Mouse (Mus musculus) sigmoid colon, adult 10 weeks (tissue): ENCODE measurements around the gene Prl8a9. TPM values are rescaled to one million over a fixed set of nuclear protein-coding genes. Genes with fewer than 3 reads are reported as not detected.

Experiments
- polyA plus RNA-seq: library from polyadenylated mRNA; stranded (reverse); fragments of 350-450 nt; fragmentation: Illumina TruSeq; extraction: RNeasy Lipid Tissue Mini Kit (QIAGEN cat#74804); gene quantifications from one replicate; pipeline ENCODE4 v1.2.3, GENCODE M21; 2014; ENCODE audit warnings: low read depth, low replicate concordance

Gene Prl8a9
- not detected for polyA plus RNA-seq

DNA sequence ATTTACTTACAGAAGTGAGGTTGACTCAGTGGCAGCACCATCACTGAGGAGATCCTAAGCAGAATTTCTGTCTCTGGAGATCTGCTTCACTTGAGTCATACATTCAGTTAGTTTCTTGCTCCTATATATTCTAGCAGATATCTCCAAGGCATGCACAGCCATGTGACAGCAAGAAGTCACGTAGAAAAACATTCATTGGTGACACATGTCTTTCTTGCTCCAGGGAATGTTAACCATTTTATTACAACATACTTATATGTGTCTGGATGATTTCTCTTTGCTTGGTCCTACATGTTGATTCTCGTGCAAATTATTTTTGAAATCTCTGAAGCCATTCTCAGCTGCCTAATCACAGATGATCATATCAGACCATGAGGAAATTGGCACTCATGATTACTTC, at the start of gene Prl8a9:
Gene Prl8a9, minus strand, starts transcription at position 101 of the 400 bp plus-strand sequence.

DNA sequence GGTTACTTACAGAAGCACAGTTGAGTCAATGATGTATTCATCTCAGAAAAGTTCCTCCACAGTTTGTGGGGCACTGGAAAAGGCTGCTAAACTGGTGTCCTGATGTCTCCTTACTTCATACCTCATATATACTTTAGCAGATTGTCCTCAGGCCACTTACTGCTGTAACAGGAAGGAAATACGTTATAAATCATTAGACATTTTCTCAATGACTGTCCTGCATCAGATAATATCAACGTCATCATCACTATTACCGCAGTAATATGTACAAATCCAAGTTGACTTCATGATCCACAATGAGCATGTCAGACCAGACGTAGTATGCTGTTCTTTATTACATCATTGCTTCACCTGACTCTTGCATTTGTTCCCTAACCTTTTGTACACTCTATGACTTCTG, 46.1 kb upstream of the Prl8a9 start, which contains the start of gene Prl7b1:
Gene Prl7b1, minus strand, starts transcription at position 101 of the 400 bp plus-strand sequence.

DNA sequence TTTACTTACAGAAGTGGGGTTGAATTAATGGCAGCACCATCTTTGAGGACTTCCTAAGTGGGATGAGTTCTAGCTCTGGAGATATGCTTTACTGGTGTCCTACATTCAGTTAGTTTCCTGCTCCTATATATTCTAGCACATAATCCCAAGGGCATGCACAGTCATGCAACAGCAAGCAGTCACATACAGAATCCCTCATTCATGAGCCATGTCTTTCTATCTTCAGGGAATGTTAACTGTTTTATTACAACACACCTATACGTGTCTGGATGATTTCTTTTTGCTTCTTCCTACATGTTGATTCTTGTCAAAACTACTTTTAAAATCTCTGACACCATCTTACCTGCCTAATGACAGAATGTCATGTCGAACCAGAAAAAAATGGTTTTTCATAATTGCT, 17.7 kb upstream of the Prl8a9 start, which contains the start of gene Prl8a1:
Gene Prl8a1, minus strand, starts transcription at position 101 of the 400 bp plus-strand sequence.

DNA sequence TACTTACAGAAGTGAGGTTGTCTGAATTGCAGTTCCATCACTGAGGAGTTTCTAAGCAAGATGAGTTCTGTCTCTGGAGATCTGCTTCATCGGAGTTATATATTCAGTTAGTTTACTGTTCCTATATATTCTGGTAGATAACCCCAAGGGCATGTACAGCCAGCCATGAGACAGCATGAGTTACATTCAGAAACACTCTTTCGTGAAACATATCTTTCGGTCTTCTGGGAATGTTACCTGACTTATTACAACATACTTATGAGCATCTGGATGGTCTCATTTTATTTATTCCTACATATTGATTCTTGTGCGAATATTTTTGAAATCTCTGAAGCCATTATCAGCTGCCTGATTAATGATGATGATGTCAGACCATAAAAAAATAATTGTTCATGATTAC, 51.3 kb downstream of the Prl8a9 start, which contains the start of gene Prl8a8:
Gene Prl8a8, minus strand, starts transcription at position 101 of the 400 bp plus-strand sequence.

Other genes starting within 250 kb of the Prl8a9 start
- gene Prl8a2, start 218.9 kb downstream of the Prl8a9 start, polyA plus RNA-seq: not detected
- not detected for gene Prl2b1, start 173.8 kb downstream of the Prl8a9 start, polyA plus RNA-seq
- gene Prl8a6, start 125.9 kb downstream of the Prl8a9 start, polyA plus RNA-seq: not detected
- gene Prl8a8, start 51.4 kb downstream of the Prl8a9 start, polyA plus RNA-seq: not detected
- not detected for gene Prl8a1, start 17.6 kb upstream of the Prl8a9 start, polyA plus RNA-seq
- gene Prl7b1, start 46.0 kb upstream of the Prl8a9 start, polyA plus RNA-seq: not detected
- gene Prl7a1, start 77.9 kb upstream of the Prl8a9 start, polyA plus RNA-seq: not detected
- gene Prl7a2, start 103.4 kb upstream of the Prl8a9 start, polyA plus RNA-seq: not detected
- gene Prl7d1, start 152.1 kb upstream of the Prl8a9 start, polyA plus RNA-seq: not detected
- not detected for gene Prl7c1, start 216.2 kb upstream of the Prl8a9 start, polyA plus RNA-seq
- not detected for gene Prl2a1, start 237.0 kb upstream of the Prl8a9 start, polyA plus RNA-seq